Mouse (Mus musculus): Measurements from ENCODE around the gene Timp2. TPM values are rescaled to one million over a fixed set of nuclear protein-coding genes. Genes with fewer than 3 reads are reported as not detected.

The Timp2 gene
- polyA plus RNA-seq, 1 experiment from 2014 or later = 115 TPM

GRCm38 (mm10) chr11:118332376-118332775, 23.2 kb downstream of the Timp2 start:
- no peak overlapping the region for H3K9ac ChIP-seq
- H3K9me3 ChIP-seq = no peaks in the 10 kb centered on the region
- H3K4me1 ChIP-seq = peaks cover 18% of the 10 kb centered on the region
- H3K36me3 ChIP-seq = peaks cover 35% of the 10 kb centered on the region
- H3K27me3 ChIP-seq = no peaks in the 10 kb centered on the region
- WGBS = 85% methylated on average over 11 of the region's 11 CpGs
- H3K4me3 ChIP-seq = no peak overlapping the region
- no peak overlapping the region for H3K27ac ChIP-seq
- no peak overlapping the region for H3K4me2 ChIP-seq (replicated peaks)
- no peak for ATAC-seq (ENCODE audit: insufficient number of reproducible peaks, insufficient read depth, low FRiP score, low TSS enrichment)

- Histone ChIP-seq H3K27ac (no peak overlapping the region), H3K4me3 (no peak overlapping the region), H3K9ac (no peak overlapping the region), H3K4me1 (peaks cover 32% of the 10 kb centered on the region), H3K9me3 (no peaks in the 10 kb centered on the region), H3K27me3 (no peaks in the 10 kb centered on the region), H3K4me2 (replicated peaks) (no peak overlapping the region), H3K36me3 (peaks cover 35% of the 10 kb centered on the region)
- WGBS = 95% methylated on average over 16 of the region's 16 CpGs
- ATAC-seq (ENCODE audit: insufficient number of reproducible peaks, insufficient read depth, low FRiP score, low TSS enrichment) = no peak
These were observed 24.8 kb downstream of the Timp2 start for GRCm38 (mm10) chr11:118330777-118331176.

GRCm38 (mm10) chr11:118330361-118330760, 25.2 kb downstream of the Timp2 start:
- Histone ChIP-seq H3K4me1 (peaks cover 34% of the 10 kb centered on the region), H3K36me3 (peaks cover 35% of the 10 kb centered on the region), H3K27ac (no peak overlapping the region), H3K9me3 (no peaks in the 10 kb centered on the region), H3K4me2 (replicated peaks) (no peak overlapping the region), H3K4me3 (no peak overlapping the region), H3K27me3 (no peaks in the 10 kb centered on the region), H3K9ac (no peak overlapping the region)
- 94% methylated on average over 14 of the region's 14 CpGs for WGBS
- no peak for ATAC-seq (ENCODE audit: insufficient number of reproducible peaks, insufficient read depth, low FRiP score, low TSS enrichment)

GRCm38 (mm10) chr11:118328947-118329346, 26.6 kb downstream of the Timp2 start:
- H3K36me3 ChIP-seq = peaks cover 35% of the 10 kb centered on the region
- no peaks in the 10 kb centered on the region for H3K27me3 ChIP-seq
- H3K4me2 ChIP-seq (replicated peaks) = no peak overlapping the region
- H3K4me1 ChIP-seq = peaks cover 42% of the 10 kb centered on the region
- H3K9ac ChIP-seq = no peak overlapping the region
- no peak for ATAC-seq (ENCODE audit: insufficient number of reproducible peaks, insufficient read depth, low FRiP score, low TSS enrichment)
- no peak overlapping the region for H3K4me3 ChIP-seq
- 89% methylated on average over 5 of the region's 5 CpGs for WGBS
- no peak overlapping the region for H3K27ac ChIP-seq
- H3K9me3 ChIP-seq = no peaks in the 10 kb centered on the region

- H3K27ac ChIP-seq = no peak overlapping the region
- peaks cover 46% of the 10 kb centered on the region for H3K4me1 ChIP-seq
- H3K4me3 ChIP-seq = no peak overlapping the region
- H3K9ac ChIP-seq = no peak overlapping the region
- H3K9me3 ChIP-seq = no peaks in the 10 kb centered on the region
- H3K4me2 ChIP-seq (replicated peaks) = no peak overlapping the region
- no peaks in the 10 kb centered on the region for H3K27me3 ChIP-seq
- no peak for ATAC-seq (ENCODE audit: insufficient number of reproducible peaks, insufficient read depth, low FRiP score, low TSS enrichment)
- H3K36me3 ChIP-seq = peaks cover 32% of the 10 kb centered on the region
- WGBS = 90% methylated on average over 6 of the region's 6 CpGs
These were observed 27.0 kb downstream of the Timp2 start for GRCm38 (mm10) chr11:118328511-118328910.

- 56% methylated on average over 24 of the region's 24 CpGs for WGBS
- peak overlapping the region; percentile 35; the same call in 1 of the 2 replicates for H3K9ac ChIP-seq
- 0 out of 2 replicates have a peak overlapping the region, but pooled peaks have one; percentile 6 for H3K4me3 ChIP-seq
These were observed 28.3 kb downstream of the Timp2 start for GRCm38 (mm10) chr11:118326991-118327971.

DNA sequence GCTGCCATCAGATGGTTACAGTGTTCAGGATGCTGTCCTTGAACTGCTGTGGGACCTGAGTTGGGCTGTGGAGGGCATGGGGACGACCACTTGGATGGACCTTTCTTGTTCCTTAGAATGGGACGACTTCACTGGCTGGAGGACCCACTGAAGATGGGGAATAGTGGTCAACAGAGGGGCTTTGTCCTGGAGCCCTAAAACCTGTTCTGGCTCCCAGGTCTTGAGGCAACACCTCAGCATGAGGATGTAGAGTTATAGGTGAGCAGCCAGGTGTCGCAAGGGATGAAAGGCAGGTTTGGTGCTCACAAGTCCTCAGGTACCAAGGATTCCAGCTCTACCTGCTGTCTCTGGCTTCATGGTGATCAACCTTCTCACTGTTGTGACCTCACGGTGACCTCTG, 29.0 kb downstream of the Timp2 start:
- H3K4me2 ChIP-seq (replicated peaks) = no peak overlapping the region
- peak overlapping the region; percentile 42; the same call in 1 of the 2 replicates for H3K27ac ChIP-seq
- H3K9me3 ChIP-seq = no peaks in the 10 kb centered on the region
- H3K27me3 ChIP-seq = no peaks in the 10 kb centered on the region
- H3K4me1 ChIP-seq = peaks cover 57% of the 10 kb centered on the region
- peaks cover 18% of the 10 kb centered on the region for H3K36me3 ChIP-seq
- H3K4me3 ChIP-seq = no peak overlapping the region
- 78% methylated on average over 4 of the region's 4 CpGs for WGBS
- H3K9ac ChIP-seq = no peak overlapping the region
- ATAC-seq (ENCODE audit: insufficient number of reproducible peaks, insufficient read depth, low FRiP score, low TSS enrichment) = no peak

More at GRCm38 (mm10) chr11:118326991-118327971, 28.3 kb downstream of the Timp2 start:
- H3K4me2 ChIP-seq (replicated peaks) = peak overlapping the region; percentile 29
- H3K27ac ChIP-seq = peak overlapping the region; percentile 83
- H3K36me3 ChIP-seq = peaks cover 20% of the 10 kb centered on the region
- H3K9me3 ChIP-seq = no peaks in the 10 kb centered on the region
- ATAC-seq (ENCODE audit: insufficient number of reproducible peaks, insufficient read depth, low FRiP score, low TSS enrichment) = 0 out of 2 replicates have a peak, but pooled peaks have one; percentile 44
- H3K27me3 ChIP-seq = no peaks in the 10 kb centered on the region
- peaks cover 50% of the 10 kb centered on the region for H3K4me1 ChIP-seq

DNA sequence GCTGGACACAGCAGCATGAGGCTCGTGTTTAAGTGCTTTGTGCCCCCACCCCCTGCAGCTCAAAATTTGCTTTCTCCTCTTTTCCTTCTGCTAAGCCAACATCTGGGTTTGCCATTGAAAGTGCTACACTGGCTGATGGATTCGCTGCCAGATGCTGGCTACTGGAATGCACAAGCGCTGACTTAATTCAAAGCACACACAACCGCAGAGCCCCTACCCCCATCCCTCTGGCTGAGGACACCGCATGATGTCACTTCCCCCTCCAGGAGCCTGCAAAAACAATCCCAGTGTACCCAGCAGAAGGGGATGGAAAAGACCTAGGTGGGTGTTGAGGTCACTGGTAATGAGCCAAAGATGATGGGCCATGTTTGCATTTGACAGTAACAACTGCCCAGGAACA, 31.0 kb downstream of the Timp2 start:
- no peaks in the 10 kb centered on the region for H3K9me3 ChIP-seq
- no peaks in the 10 kb centered on the region for H3K27me3 ChIP-seq
- peak; percentile 61 for ATAC-seq (ENCODE audit: insufficient number of reproducible peaks, insufficient read depth, low FRiP score, low TSS enrichment)
- WGBS = 25% methylated on average over 5 of the region's 5 CpGs
- H3K36me3 ChIP-seq = peaks cover 9% of the 10 kb centered on the region
- peak overlapping the region; percentile 14; the same call in 1 of the 2 replicates for H3K4me2 ChIP-seq (replicated peaks)
- no peak overlapping the region for H3K9ac ChIP-seq
- peak overlapping the region; percentile 80 for H3K27ac ChIP-seq
- H3K4me1 ChIP-seq = peaks cover 57% of the 10 kb centered on the region
- no peak overlapping the region for H3K4me3 ChIP-seq

- peaks cover 14% of the 10 kb centered on the region for H3K36me3 ChIP-seq
- H3K4me3 ChIP-seq = no peak overlapping the region
- no peaks in the 10 kb centered on the region for H3K9me3 ChIP-seq
- 82% methylated on average over 5 of the region's 5 CpGs for WGBS
- H3K4me2 ChIP-seq (replicated peaks) = peak overlapping the region; percentile 14; the same call in 1 of the 2 replicates
- H3K27ac ChIP-seq = peak overlapping the region; percentile 80
- H3K4me1 ChIP-seq = peaks cover 57% of the 10 kb centered on the region
- no peaks in the 10 kb centered on the region for H3K27me3 ChIP-seq
- H3K9ac ChIP-seq = no peak overlapping the region
- no peak for ATAC-seq (ENCODE audit: insufficient number of reproducible peaks, insufficient read depth, low FRiP score, low TSS enrichment)
These were observed 31.6 kb downstream of the Timp2 start for GRCm38 (mm10) chr11:118323974-118324373.

- peaks cover 46% of the 10 kb centered on the region for H3K4me1 ChIP-seq
- no peak overlapping the region for H3K4me3 ChIP-seq
- no peak overlapping the region for H3K4me2 ChIP-seq (replicated peaks)
- H3K9me3 ChIP-seq = no peaks in the 10 kb centered on the region
- 67% methylated on average over 3 of the region's 3 CpGs for WGBS
- peaks cover 26% of the 10 kb centered on the region for H3K36me3 ChIP-seq
- H3K27ac ChIP-seq = no peak overlapping the region
- no peaks in the 10 kb centered on the region for H3K27me3 ChIP-seq
- ATAC-seq (ENCODE audit: insufficient number of reproducible peaks, insufficient read depth, low FRiP score, low TSS enrichment) = no peak
- no peak overlapping the region for H3K9ac ChIP-seq
These were observed 32.9 kb downstream of the Timp2 start for GRCm38 (mm10) chr11:118322647-118323046.

DNA sequence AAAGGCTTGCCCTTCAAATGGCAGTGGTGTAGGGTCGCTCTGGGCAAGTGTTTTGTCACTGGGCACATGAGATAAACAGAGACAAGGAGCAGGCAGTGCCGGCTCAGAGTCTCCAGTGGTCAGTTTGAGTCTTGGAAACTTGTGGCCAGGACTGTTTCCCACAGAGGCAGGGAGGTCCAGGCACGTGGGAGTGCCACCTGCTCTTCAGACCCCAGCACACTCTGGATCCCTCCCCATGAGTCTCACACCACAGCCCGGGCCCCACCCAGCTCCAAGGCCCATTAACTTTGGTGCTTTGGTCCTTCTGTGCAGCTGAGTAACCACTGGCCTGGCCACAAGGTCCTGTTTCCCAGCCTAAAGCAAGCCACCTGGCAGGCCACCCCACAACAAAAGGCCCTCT, 33.6 kb downstream of the Timp2 start:
- Histone ChIP-seq H3K27me3 (no peaks in the 10 kb centered on the region), H3K4me1 (peaks cover 40% of the 10 kb centered on the region), H3K9ac (no peak overlapping the region), H3K4me3 (no peak overlapping the region), H3K36me3 (peaks cover 30% of the 10 kb centered on the region), H3K27ac (no peak overlapping the region), H3K4me2 (replicated peaks) (no peak overlapping the region), H3K9me3 (no peaks in the 10 kb centered on the region)
- no peak for ATAC-seq (ENCODE audit: insufficient number of reproducible peaks, insufficient read depth, low FRiP score, low TSS enrichment)
- WGBS = 72% methylated on average over 4 of the region's 4 CpGs

DNA sequence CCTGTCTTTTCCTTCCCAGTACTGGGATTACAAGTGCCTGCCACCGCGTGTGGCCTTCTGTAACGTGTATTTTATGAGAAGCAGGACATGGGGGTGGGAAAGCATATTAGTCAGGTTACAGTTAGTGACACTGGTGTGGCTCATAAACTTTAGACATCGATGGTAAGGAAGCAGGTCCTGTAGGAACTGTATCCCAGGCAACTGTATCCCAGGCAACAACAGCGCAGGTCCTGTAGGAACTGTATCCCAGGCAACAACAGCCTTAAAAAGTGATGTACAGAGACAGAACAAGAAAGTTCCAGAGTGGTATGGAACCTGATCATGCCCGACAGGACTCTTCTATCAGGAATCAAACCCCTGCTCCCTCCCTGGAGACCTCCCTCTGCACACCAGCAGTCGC, 34.0 kb downstream of the Timp2 start:
- Histone ChIP-seq H3K4me2 (replicated peaks) (no peak overlapping the region), H3K27me3 (no peaks in the 10 kb centered on the region), H3K9ac (no peak overlapping the region), H3K4me3 (no peak overlapping the region), H3K4me1 (peaks cover 36% of the 10 kb centered on the region), H3K27ac (no peak overlapping the region), H3K36me3 (peaks cover 34% of the 10 kb centered on the region), H3K9me3 (no peaks in the 10 kb centered on the region)
- WGBS = 78% methylated on average over 7 of the region's 7 CpGs
- ATAC-seq (ENCODE audit: insufficient number of reproducible peaks, insufficient read depth, low FRiP score, low TSS enrichment) = no peak

Data from embryonic facial prominence, embryonic 12.5 days (tissue).